Mouse (Mus musculus): ENCODE results near the gene Tmem102.

The Tmem102 gene

GRCm38 (mm10) chr11:69822080-69822479, 16.7 kb upstream of the Tmem102 start, which contains the start of gene Spem1:
TSS of gene Spem1 (minus strand) at chr11:69822180.
- no peak for DNase-seq (ENCODE audit: low read depth, low spot score)

- no peak for DNase-seq (ENCODE audit: low read depth, low spot score)
Observed at GRCm38 (mm10) chr11:69818871-69819270, 13.4 kb upstream of the Tmem102 start.

GRCm38 (mm10) chr11:69818365-69818764, 12.9 kb upstream of the Tmem102 start, which contains the start of gene Spem2:
TSS of gene Spem2 (minus strand) at chr11:69818465.
- DNase-seq (ENCODE audit: low read depth, low spot score) = no peak

GRCm38 (mm10) chr11:69816520-69816919, 11.1 kb upstream of the Tmem102 start:
- DNase-seq (ENCODE audit: low read depth, low spot score) = no peak

GRCm38 (mm10) chr11:69815155-69815554, 9.7 kb upstream of the Tmem102 start, which contains the start of gene Gm39566:
TSS of gene Gm39566 (minus strand) at chr11:69815298.
- DNase-seq (ENCODE audit: low read depth, low spot score) = no peak

- DNase-seq (ENCODE audit: low read depth, low spot score) = no peak
Observed at GRCm38 (mm10) chr11:69810280-69810679, 4.9 kb upstream of the Tmem102 start.

GRCm38 (mm10) chr11:69807641-69808040, 2.2 kb upstream of the Tmem102 start:
- no peak for DNase-seq (ENCODE audit: low read depth, low spot score)

- no peak for DNase-seq (ENCODE audit: low read depth, low spot score)
Observed at GRCm38 (mm10) chr11:69806378-69806777, 954 bp upstream of the Tmem102 start.

- DNase-seq (ENCODE audit: low read depth, low spot score) = no peak
Observed at GRCm38 (mm10) chr11:69804652-69804940, 828 bp downstream of the Tmem102 start.

GRCm38 (mm10) chr11:69803786-69804651, 1.4 kb downstream of the Tmem102 start:
- no peak for DNase-seq (ENCODE audit: low read depth, low spot score)

- no peak for DNase-seq (ENCODE audit: low read depth, low spot score)
Observed at GRCm38 (mm10) chr11:69803328-69803727, 2.1 kb downstream of the Tmem102 start.

- no peak for DNase-seq (ENCODE audit: low read depth, low spot score)
Observed at GRCm38 (mm10) chr11:69802648-69803105, 2.7 kb downstream of the Tmem102 start.

GRCm38 (mm10) chr11:69801379-69801977, 3.9 kb downstream of the Tmem102 start, which contains the start of gene Fgf11:
TSS of gene Fgf11 (minus strand) at chr11:69801857.
- no peak for DNase-seq (ENCODE audit: low read depth, low spot score)

GRCm38 (mm10) chr11:69800392-69801197, 4.8 kb downstream of the Tmem102 start:
- DNase-seq (ENCODE audit: low read depth, low spot score) = no peak

GRCm38 (mm10) chr11:69800138-69800391, 5.4 kb downstream of the Tmem102 start:
- no peak for DNase-seq (ENCODE audit: low read depth, low spot score)

- no peak for DNase-seq (ENCODE audit: low read depth, low spot score)
Observed at GRCm38 (mm10) chr11:69799394-69800137, 5.9 kb downstream of the Tmem102 start.

GRCm38 (mm10) chr11:69797924-69798323, 7.5 kb downstream of the Tmem102 start:
- no peak for DNase-seq (ENCODE audit: low read depth, low spot score)

- no peak for DNase-seq (ENCODE audit: low read depth, low spot score)
Observed at GRCm38 (mm10) chr11:69795983-69796435, 9.4 kb downstream of the Tmem102 start.

- DNase-seq (ENCODE audit: low read depth, low spot score) = peak; percentile 94
Observed at GRCm38 (mm10) chr11:69795168-69795982, 10.0 kb downstream of the Tmem102 start, which contains the start of gene Chrnb1. TSS of gene Chrnb1 (minus strand) at chr11:69795943.

GRCm38 (mm10) chr11:69793429-69793828, 12.0 kb downstream of the Tmem102 start:
- DNase-seq (ENCODE audit: low read depth, low spot score) = no peak

Measured in WW6 (cell line).